ENCODE assay signal across 17 mouse cellular contexts in genomic region chr1:177981276-177981675, GRCm38 (mm10). TPM values are rescaled to one million over a fixed set of nuclear protein-coding genes. Genes with fewer than 3 reads are reported as not detected.
"Had no signal": no experiment of that assay in that cellular context is flagged by ENCODE, and none has a peak within 500 bp of the region (broad histone marks: within the 10 kb centered on the region; RNA-seq: fewer than 3 reads in every experiment).

No protein-coding gene starts in this region.

- ATAC-seq: midbrain, embryonic 13.5 days; midbrain, embryonic 15.5 days had no signal

- H3K4me3 ChIP-seq: megakaryocyte, embryonic 14.5 days; midbrain, embryonic 13.5 days; midbrain, embryonic 15.5 days; neural tube, embryonic 12.5 days; stomach, embryonic 15.5 days had no signal

- DNase-seq: lung, adult 18-20 months; lung, embryonic 14.5 days; lung, postnatal 10 days; lung, postnatal 4 days; right cerebral cortex, postnatal 14 days; spleen, adult 18-20 months; thymus, adult 2 months; thymus, postnatal 25 days; thymus, postnatal 4 days had no signal

- H3K9ac ChIP-seq: lung, embryonic 14.5 days; midbrain, embryonic 13.5 days; midbrain, embryonic 15.5 days; neural tube, embryonic 12.5 days; stomach, embryonic 15.5 days had no signal

- H3K4me1 ChIP-seq: neural tube, embryonic 12.5 days; stomach, embryonic 15.5 days had no signal

- H3K27ac ChIP-seq: midbrain, embryonic 13.5 days; midbrain, embryonic 15.5 days; neural tube, embryonic 12.5 days; stomach, embryonic 15.5 days; stomach, postnatal 0 days had no signal

- H3K27me3 ChIP-seq: megakaryocyte, embryonic 14.5 days; midbrain, embryonic 13.5 days; midbrain, embryonic 15.5 days; neural tube, embryonic 12.5 days; stomach, embryonic 15.5 days had no signal

- H3K36me3 ChIP-seq: midbrain, embryonic 13.5 days; midbrain, embryonic 15.5 days; neural tube, embryonic 12.5 days; stomach, embryonic 15.5 days had no signal

- H3K9me3 ChIP-seq: midbrain, embryonic 13.5 days; midbrain, embryonic 15.5 days; neural tube, embryonic 12.5 days; stomach, embryonic 15.5 days had no signal

- H3K4me2 ChIP-seq: lung, embryonic 14.5 days; midbrain, embryonic 11.5 days; midbrain, embryonic 13.5 days; midbrain, embryonic 15.5 days; neural tube, embryonic 12.5 days; stomach, embryonic 15.5 days had no signal

RNA-seq across cellular contexts. Expression of gene Catspere2, which starts 1.9 kb away (rescaled TPM):
- polyA plus RNA-seq: liver, embryonic 16.5 days had no signal
